8 mouse cellular contexts compared by ENCODE assay signal in genomic region chr4:137469081-137469844, GRCm38 (mm10). TPM values are rescaled to one million over a fixed set of nuclear protein-coding genes. Genes with fewer than 3 reads are reported as not detected.
DNase-seq lines count a peak whose midpoint lies in the region; ATAC-seq lines count a peak whose summit lies in the region.

No protein-coding gene starts in this region.

- peak overlapping the region; percentile 88 for H3K4me3 ChIP-seq in megakaryocyte, embryonic 14.5 days (replicated peaks)
- peak overlapping the region; percentile 59 for H3K4me3 ChIP-seq in forebrain, embryonic 11.5 days (ENCODE audit: low read depth, low read length)
- H3K4me3 ChIP-seq in intestine, embryonic 16.5 days (ENCODE audit: low read length), result peak overlapping the region; percentile 76

- H3K9me3 ChIP-seq in megakaryocyte, embryonic 14.5 days, result no peaks in the 10 kb centered on the region
- H3K9me3 ChIP-seq in forebrain, embryonic 11.5 days (ENCODE audit: control insufficient read depth, low read length), result no peaks in the 10 kb centered on the region
- H3K9me3 ChIP-seq in intestine, embryonic 16.5 days (ENCODE audit: control insufficient read depth, low read length), result no peaks in the 10 kb centered on the region

- no peaks in the 10 kb centered on the region for H3K36me3 ChIP-seq in megakaryocyte, embryonic 14.5 days (replicated peaks; ENCODE audit: low read length)
- no peaks in the 10 kb centered on the region for H3K36me3 ChIP-seq in forebrain, embryonic 11.5 days (ENCODE audit: control insufficient read depth, insufficient read depth, low read length)
- H3K36me3 ChIP-seq in intestine, embryonic 16.5 days (ENCODE audit: control insufficient read depth, insufficient read depth, low read length), result no peaks in the 10 kb centered on the region

- H3K9ac ChIP-seq in forebrain, embryonic 11.5 days (ENCODE audit: low read length), result peak overlapping the region; percentile 67
- H3K9ac ChIP-seq in intestine, embryonic 16.5 days (ENCODE audit: low read depth, low read length), result peak overlapping the region; percentile 91

- 0 out of 2 replicates have a peak overlapping the region, but pooled peaks have one; percentile 25 for H3K27ac ChIP-seq in forebrain, embryonic 11.5 days (ENCODE audit: low read depth, low read length)
- H3K27ac ChIP-seq in intestine, embryonic 16.5 days (ENCODE audit: low read length), result peak overlapping the region; percentile 71

- peaks cover 75% of the 10 kb centered on the region for H3K27me3 ChIP-seq in megakaryocyte, embryonic 14.5 days (replicated peaks)
- no peaks in the 10 kb centered on the region for H3K27me3 ChIP-seq in forebrain, embryonic 11.5 days (ENCODE audit: control insufficient read depth, insufficient read depth, low read length)
- no peaks in the 10 kb centered on the region for H3K27me3 ChIP-seq in intestine, embryonic 16.5 days (replicated peaks; ENCODE audit: control insufficient read depth, insufficient read depth, low read length)

- no peak for DNase-seq in forebrain, embryonic 11.5 days (ENCODE audit: low spot score)
- DNase-seq in lung, postnatal 4 days, result peak; percentile 50 to 74
- no peak for DNase-seq in T-cell, adult 2 months (ENCODE audit: low spot score)
- DNase-seq in left cerebral cortex, postnatal 10 days (ENCODE audit: extremely low spot score in 1 of 2, low spot score in 2 of 2), result no peak
- no peak for DNase-seq in ovary, adult 18-20 months (ENCODE audit: low spot score)

- intact Hi-C loops in left cerebral cortex, postnatal 10 days (cut with DNase I), result no loop called here

- no peak for ATAC-seq in megakaryocyte, adult 5-6 weeks (ENCODE audit: poor library complexity, severe bottlenecking)
- 0 out of 2 replicates have a peak, but pooled peaks have one; percentile 6 for ATAC-seq in forebrain, embryonic 11.5 days (replicated peaks; ENCODE audit: low FRiP score)
- ATAC-seq in intestine, embryonic 16.5 days, result peak; percentile 3; the same call in 1 of the 2 replicates

- peaks cover 18% of the 10 kb centered on the region for H3K4me1 ChIP-seq in megakaryocyte, embryonic 14.5 days
- H3K4me1 ChIP-seq in forebrain, embryonic 11.5 days (replicated peaks; ENCODE audit: control insufficient read depth, insufficient read depth, low read length), result peaks cover 20% of the 10 kb centered on the region
- peaks cover 52% of the 10 kb centered on the region for H3K4me1 ChIP-seq in intestine, embryonic 16.5 days (ENCODE audit: control insufficient read depth, insufficient read depth, low read length)

- H3K4me2 ChIP-seq in forebrain, embryonic 11.5 days (ENCODE audit: low read depth, low read length, severe bottlenecking), result peak overlapping the region; percentile 92
- H3K4me2 ChIP-seq in intestine, embryonic 16.5 days (ENCODE audit: low read depth, low read length), result peak overlapping the region; percentile 73

- WGBS in forebrain, embryonic 11.5 days, result 4% methylated on average over 20 of the region's 20 CpGs
- WGBS in intestine, embryonic 16.5 days, result 3% methylated on average over 20 of the region's 20 CpGs

RNA-seq across cellular contexts. Expression of gene Hspg2, which starts 0.7 kb away (rescaled TPM):
- polyA plus RNA-seq in megakaryocyte, embryonic 14.5 days (2012; ENCODE audit: insufficient read depth, low replicate concordance), result 0.15 TPM in 1 of 2 replicates, not detected in the other
- under 0.01 TPM in 1 of 2 replicates, not detected in the other for total RNA-seq in megakaryocyte, adult 5-6 weeks (2015)
- 0.04 TPM in 2 replicates for total RNA-seq in megakaryocyte, adult 5-6 weeks (2017)
- polyA plus RNA-seq in forebrain, embryonic 11.5 days (2014; fragmentation: Nextera tagmentation; extraction: Ambion mirVana), result 21.0 and 21.3 TPM in 2 replicates
- 24.5 TPM in 2 replicates for polyA plus RNA-seq in intestine, embryonic 16.5 days (2015; fragmentation: Nextera tagmentation; extraction: Ambion mirVana)
- total RNA-seq in left cerebral cortex, postnatal 10 days (2021), result 10 to 100 TPM; 11.0 to 11.5 TPM

RNA-seq across cellular contexts. Expression of gene 1700013G24Rik, which starts 16.2 kb away (rescaled TPM):
- not detected in 2 replicates for polyA plus RNA-seq in megakaryocyte, embryonic 14.5 days (2012; ENCODE audit: insufficient read depth, low replicate concordance)
- total RNA-seq in megakaryocyte, adult 5-6 weeks (2015), result not detected in 2 replicates
- total RNA-seq in megakaryocyte, adult 5-6 weeks (2017), result not detected in 2 replicates
- not detected in 2 replicates for polyA plus RNA-seq in forebrain, embryonic 11.5 days (2014; fragmentation: Nextera tagmentation; extraction: Ambion mirVana)
- polyA plus RNA-seq in intestine, embryonic 16.5 days (2015; fragmentation: Nextera tagmentation; extraction: Ambion mirVana), result not detected in 2 replicates
- total RNA-seq in left cerebral cortex, postnatal 10 days (2021), result not detected

RNA-seq across cellular contexts. Expression of gene Cela3b, which starts 38.9 kb away (rescaled TPM):
- polyA plus RNA-seq in megakaryocyte, embryonic 14.5 days (2012; ENCODE audit: insufficient read depth, low replicate concordance), result 0.47 TPM in 1 of 2 replicates, not detected in the other
- 0.30 TPM in 1 of 2 replicates, not detected in the other for total RNA-seq in megakaryocyte, adult 5-6 weeks (2015)
- total RNA-seq in megakaryocyte, adult 5-6 weeks (2017), result 1.7 TPM in 1 of 2 replicates, not detected in the other
- polyA plus RNA-seq in forebrain, embryonic 11.5 days (2014; fragmentation: Nextera tagmentation; extraction: Ambion mirVana), result not detected in 2 replicates
- 237 and 402 TPM in 2 replicates for polyA plus RNA-seq in intestine, embryonic 16.5 days (2015; fragmentation: Nextera tagmentation; extraction: Ambion mirVana)
- not detected for total RNA-seq in left cerebral cortex, postnatal 10 days (2021)

RNA-seq across cellular contexts. Expression of gene Cela3a, which starts 59.7 kb away (rescaled TPM):
- not detected in 2 replicates for polyA plus RNA-seq in megakaryocyte, embryonic 14.5 days (2012; ENCODE audit: insufficient read depth, low replicate concordance)
- total RNA-seq in megakaryocyte, adult 5-6 weeks (2015), result not detected in 2 replicates
- total RNA-seq in megakaryocyte, adult 5-6 weeks (2017), result not detected in 2 replicates
- polyA plus RNA-seq in forebrain, embryonic 11.5 days (2014; fragmentation: Nextera tagmentation; extraction: Ambion mirVana), result not detected in 2 replicates
- polyA plus RNA-seq in intestine, embryonic 16.5 days (2015; fragmentation: Nextera tagmentation; extraction: Ambion mirVana), result 0.26 and 0.31 TPM in 2 replicates
- total RNA-seq in left cerebral cortex, postnatal 10 days (2021), result not detected

Comparison
In these comparisons a context has a peak if more than half of its experiments do, and no peak if none do; other contexts are left out.
1. DNase-seq: peak in lung, postnatal 4 days (2 of 2); none in forebrain, embryonic 11.5 days (single experiment), T-cell, adult 2 months (single experiment), left cerebral cortex, postnatal 10 days (0 of 2) and ovary, adult 18-20 months (single experiment).
2. RNA of gene Hspg2, which starts 0.7 kb away (polyA plus RNA-seq): 24.5 TPM in intestine, embryonic 16.5 days and 21.0 to 21.3 TPM in forebrain, embryonic 11.5 days; 0.15 TPM in megakaryocyte, embryonic 14.5 days; every median in the first group is over 10 times any median in the second.
3. RNA of gene Cela3b, which starts 38.9 kb away (polyA plus RNA-seq): 237 to 402 TPM in intestine, embryonic 16.5 days; 0.47 TPM in megakaryocyte, embryonic 14.5 days and not detected in forebrain, embryonic 11.5 days; every median in the first group is over 100 times any median in the second.
4. Peak in every context shown above with its lines, with median percentiles within 50 percentile points of each other: H3K4me3 ChIP-seq.